Mouse (Mus musculus) fibroblast of lung, adult 2 months (primary cell): ENCODE measurements around the gene Washc4.
"Not testable (repeated sequence)": the region's sequence is repeated elsewhere in the genome, so short reads cannot be mapped to it uniquely, and the experiment has no call there.

Experiments used
- DNase-seq: peaks from one replicate; pipeline ENCODE4 v3.0.0-alpha.2; 2011; ENCODE audit warnings: low read depth

The Washc4 gene

GRCm38 (mm10) chr10:83543439-83544102 is at the start of gene Washc4:
Gene Washc4 (plus strand): TSS chr10:83543752.
- DNase-seq, result peak; percentile 49

DNA sequence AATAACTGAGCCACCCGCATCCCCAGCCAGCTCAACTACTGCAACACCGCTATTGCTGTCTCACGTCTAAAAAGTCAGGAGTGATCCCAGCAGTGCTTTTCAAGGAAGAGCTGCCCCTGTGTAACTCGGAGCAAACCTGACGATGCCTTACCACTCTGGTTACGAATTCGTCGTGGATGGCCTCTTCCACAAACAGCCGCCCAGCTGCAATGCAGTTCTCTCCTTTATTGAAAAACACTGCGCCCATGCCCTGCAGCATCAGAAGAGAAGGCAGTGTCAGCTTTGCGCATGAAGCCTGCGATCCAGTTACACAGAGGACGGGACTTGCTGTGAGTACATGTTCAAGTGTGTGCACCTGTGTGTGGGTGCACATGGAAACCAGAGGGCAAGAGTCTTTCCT is 46.2 kb upstream of the Washc4 start:
- no peak for DNase-seq

DNA sequence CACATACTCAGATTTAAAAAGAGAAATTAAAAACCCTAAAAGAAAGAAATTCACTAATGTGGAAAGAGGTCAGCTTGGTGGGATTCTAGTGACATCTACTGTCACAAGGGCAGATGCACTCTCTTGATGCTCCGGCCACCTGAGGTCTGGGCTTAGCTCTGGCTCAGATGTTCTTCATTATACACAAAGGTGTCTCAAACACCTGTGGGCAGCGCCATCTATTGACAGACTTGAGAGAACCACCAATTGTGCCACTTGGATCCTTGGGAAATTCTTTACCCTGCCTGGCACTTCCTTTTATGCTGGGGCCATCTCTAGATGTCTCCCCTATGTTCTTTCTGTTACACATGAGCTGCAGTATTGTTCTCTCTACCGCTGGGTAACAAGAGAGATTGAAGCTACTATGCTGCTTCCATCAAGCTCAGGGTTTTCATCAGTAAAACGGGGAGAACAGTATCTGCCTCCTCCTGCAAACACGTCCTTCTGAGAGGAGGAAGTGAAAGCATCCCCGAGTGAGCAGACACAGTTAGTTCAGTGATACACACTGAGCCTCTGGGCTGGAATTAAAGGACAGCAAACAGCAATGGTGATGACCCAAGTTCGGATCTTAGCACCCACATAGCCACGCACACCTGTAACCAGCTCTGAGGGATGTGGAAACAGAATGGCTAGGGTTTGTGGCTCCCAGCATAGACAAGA is 34.4 kb upstream of the Washc4 start:
- DNase-seq, result no peak

DNA sequence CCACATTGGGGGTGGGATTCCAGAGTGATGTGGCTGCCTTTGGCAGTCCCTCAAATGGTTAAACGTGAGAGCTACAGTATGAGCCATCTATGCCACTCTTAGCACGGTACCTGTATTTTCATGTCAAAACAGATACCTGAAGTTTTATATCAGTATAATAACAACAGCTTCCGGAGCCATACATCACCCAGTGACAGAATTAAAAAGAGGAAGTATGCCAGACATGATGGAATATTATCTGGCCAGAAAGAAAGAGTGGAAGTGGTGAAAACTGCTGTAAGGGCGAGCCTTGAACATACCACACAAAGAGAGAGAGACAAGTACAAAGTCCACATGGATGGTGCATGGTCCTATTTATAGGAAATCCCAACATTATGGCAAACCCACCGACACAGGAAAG is 32.2 kb upstream of the Washc4 start:
- no peak for DNase-seq

DNA sequence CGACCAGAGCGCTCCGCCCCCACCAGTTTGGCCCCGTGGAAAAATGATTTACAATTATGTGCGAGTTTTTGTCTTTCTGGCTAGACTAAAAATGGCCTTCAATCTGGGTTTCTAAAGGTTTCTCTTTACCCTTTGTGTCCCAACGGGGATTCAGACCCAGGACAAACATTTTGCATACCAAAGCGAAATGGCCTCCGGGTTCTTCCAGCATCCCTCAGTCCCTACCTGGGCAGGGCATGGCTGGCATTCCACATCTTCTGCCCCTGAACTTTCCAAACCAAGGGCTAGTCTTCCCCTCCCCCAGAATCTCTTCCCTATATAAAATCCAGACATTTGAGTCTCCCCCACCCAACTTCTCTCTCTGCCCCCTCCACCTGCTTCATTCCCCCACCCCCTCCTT is 29.8 kb upstream of the Washc4 start:
- DNase-seq, result no peak

DNA sequence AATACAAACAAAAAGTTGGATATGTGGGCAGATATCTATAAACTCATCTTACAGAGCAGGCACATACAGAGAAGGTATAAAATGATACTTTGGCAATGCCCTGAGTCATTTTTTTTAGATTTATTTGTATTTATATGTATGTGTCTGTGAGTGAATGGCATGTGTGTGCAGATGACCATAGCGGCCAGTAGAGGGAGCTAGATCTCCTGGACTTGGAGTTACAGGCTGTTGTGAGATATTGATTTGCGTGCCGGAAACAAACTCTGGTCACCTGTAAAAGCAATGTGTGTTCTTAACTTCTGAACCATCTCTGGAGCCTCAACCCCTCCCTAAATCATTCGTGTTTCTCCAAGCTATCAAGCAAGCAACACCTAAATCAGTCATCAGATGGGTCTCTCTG is 22.6 kb upstream of the Washc4 start:
- no peak for DNase-seq

- DNase-seq, result not testable (repeated sequence)
Observed at GRCm38 (mm10) chr10:83524238-83524637, 19.3 kb upstream of the Washc4 start.

DNA sequence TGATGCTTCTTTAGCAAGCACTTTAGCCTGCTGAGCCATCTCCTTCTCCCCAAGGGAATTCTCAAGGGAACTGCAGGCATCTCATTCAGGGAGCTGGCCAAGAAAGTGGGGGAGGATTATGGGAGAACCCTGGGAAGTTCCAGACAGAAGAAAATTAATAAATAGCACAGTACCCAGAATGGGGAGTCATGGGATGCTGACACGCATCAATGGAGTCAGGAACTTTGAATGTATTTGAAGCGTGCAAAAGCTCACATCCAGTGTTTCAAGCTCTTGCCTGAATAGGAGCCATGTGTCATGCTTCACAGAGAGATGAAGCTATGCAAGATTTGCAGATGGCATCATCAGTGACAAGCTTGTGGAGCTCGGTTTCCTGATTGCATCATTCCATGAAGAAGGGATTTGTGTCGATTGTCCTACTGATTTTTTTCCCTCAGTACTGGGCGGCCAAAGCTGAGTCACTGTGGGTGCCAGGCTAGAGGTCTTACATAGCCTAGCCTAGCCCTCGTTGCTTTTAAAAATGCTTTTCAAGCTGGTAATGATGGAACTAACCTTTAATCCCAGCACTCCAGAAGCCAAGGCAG is 13.1 kb upstream of the Washc4 start:
- no peak for DNase-seq

DNA sequence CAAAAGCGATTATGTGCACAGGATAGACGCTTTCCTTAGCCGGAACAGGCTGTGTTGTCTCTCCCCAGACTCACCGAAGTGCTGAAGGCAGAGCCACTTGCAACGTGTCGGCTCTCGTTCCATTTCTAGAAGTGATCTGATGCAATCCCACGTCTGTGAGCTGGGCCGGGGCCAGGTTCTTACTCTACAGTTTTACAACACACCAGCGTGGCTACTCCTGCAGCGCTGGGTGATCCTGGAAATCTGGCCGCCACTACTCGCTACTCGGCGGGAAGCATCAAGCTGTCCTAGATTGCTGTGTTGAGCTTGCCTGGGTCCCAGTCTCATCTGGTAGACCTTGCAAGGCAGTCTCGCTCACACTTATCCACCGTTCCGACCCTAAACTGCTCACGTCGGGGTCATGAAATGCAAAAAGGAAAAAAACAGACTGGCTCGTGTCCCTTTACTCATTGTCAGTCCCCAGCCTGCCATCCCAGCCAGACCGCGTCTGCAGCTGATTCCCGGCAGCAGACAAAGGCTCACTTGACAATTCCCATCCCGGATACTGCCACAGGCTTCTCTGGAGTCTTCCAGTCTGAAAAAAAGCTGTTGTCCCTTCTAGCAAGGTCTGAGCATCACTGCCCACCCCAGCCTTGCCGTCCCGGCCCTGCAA is 10.2 kb upstream of the Washc4 start:
- DNase-seq, result peak; percentile 51

GRCm38 (mm10) chr10:83533910-83534283 is 9.7 kb upstream of the Washc4 start, which contains the start of gene Aldh1l2:
Gene Aldh1l2 (minus strand): TSS chr10:83534140.
- peak; percentile 61 for DNase-seq

DNA sequence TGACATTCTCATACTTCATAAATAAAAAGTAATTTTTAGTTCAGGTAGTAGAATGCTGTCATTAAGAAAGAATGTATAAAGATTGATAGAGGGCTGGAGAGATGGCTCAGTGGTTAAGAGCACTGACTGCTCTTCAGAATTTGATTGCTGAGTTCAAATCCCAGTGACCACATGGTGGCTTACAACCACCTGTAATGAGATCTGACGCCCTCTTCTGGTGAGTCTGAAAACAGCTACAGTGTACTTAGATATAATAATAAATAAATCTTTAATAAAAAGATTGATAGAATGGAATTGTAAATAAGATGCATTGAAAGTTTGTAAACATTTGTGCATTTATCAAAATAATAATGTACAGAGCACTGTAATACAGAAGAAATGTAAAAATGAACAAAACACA is 7.1 kb upstream of the Washc4 start:
- no peak for DNase-seq

GRCm38 (mm10) chr10:83539311-83539980 is 4.1 kb upstream of the Washc4 start:
- DNase-seq, result no peak

- DNase-seq, result no peak
Observed at GRCm38 (mm10) chr10:83540092-83540491, 3.5 kb upstream of the Washc4 start.

GRCm38 (mm10) chr10:83542241-83542640 is 1.3 kb upstream of the Washc4 start:
- DNase-seq, result no peak

DNA sequence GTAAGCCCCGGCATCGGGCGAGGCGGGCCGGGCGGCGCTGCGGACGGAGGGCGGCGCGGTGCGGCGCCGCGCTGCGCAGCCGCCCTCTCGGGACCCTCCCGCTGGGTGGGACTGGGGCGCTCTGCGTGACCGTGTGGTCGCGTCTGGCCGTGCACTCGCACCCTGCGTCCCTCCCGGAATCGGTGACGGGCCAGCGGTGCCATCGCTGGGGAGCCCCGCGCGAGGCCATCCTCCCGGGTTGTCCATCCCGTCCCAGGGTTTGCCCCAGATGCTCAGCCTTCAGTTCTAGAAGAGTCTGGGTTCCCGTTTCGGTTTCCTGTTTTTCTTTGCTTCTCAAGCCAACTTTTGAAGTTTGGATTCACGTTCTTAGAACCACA is 539 bp downstream of the Washc4 start:
- no peak for DNase-seq

DNA sequence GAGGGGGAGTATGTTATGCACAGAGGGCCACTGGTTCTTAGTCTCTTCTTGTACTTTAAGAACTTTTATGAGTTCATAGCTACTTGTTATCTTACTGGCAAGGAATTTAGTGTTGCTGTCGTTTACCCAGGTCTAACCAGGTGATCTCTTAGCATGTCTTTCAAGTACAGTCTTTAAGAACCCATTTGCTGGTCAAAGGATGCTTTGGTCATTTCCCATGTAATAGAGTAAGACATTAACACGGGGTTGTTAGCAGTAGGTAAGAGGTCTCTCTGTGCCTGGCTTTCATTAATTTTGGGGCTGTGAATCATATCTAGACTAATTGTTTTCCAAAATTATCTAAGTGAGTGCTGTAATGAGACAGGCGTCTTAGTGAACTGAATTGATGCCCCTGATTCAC is 1.8 kb downstream of the Washc4 start:
- DNase-seq, result no peak

DNA sequence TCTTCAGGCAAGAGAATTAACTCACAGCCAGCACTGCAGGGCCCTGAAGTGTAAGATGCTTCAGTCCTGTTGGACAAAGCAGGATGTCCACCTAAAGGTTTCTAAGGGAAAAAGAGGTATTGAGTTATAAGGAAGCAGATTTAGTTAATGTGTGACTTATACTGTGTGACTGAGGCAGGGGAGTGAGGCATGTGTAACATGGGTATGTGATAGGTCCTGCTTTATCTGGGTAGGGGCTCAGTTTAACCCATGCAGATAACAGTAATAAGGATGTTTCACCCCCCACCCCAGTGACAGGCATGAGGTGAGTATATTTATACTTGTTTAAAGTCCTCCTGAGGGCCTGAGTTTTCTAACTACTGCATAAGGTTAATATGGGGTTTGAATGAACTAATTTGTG is 19.5 kb downstream of the Washc4 start:
- no peak for DNase-seq

DNA sequence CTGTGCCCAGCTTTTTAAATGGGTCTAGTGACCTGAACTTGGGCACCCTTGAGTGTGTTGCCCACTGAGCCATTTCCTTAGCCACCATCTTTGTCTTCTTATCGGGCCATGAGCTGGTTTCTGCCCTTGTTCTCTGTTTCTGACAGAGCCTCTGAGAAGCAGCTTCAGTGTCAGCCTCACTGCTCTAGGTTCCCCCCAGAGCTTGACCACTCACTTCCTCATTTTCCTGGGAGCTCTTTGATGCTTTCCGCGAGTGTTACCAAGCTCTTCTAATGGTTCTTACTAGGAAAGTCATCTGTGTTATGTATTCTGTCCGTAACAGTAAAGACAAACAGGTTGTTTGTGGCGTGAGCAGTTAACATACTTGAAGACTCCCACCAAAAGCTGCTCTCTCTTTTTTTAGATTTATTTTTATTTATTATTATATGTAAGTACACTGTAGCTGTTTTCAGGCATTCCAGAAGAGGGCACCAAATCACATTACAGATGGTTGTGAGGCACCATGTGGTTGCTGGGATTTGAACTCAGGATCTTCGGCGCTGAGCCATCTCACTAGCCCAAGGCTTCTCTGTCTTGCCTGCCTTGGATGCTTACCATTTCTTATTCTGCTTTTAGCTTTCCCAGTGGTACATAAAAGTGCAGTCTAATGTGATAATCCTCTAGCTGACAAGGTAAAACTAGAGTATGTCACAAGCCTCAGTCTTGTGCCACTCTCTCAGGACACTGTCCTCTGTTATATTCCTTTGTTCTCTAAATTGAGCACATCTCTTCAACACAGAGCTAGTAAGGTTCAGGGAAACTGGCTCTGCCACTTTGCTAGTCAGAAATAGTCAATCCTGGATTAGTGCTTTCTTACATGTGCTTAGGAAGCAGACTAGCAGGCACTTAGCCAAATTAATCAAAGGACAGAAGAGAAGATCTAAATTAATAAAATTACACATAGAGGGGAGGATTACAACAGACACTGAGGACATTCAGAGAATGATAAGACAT is 22.2 kb downstream of the Washc4 start:
- no peak for DNase-seq

- DNase-seq, result no peak
Observed at GRCm38 (mm10) chr10:83590801-83591200, 47.2 kb downstream of the Washc4 start.

DNA sequence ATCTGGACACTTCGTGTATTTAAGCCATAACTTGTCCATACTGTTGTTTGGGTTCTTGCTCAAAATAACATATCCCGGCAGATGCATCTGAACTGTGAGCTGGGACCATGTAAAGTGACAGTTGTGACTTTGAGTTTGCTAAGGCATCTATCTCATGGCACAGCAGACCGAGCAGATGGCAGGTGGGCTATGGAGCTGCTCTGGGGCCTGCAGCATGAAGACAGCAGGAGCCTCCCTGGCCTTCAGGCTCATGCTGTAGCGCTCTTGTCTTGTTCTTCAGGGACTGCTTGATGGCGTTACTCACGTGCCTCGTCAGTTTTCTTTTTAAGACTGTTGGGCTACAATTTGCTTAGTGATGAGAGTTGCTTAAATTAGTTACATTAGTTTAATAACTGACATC is 49.1 kb downstream of the Washc4 start:
- DNase-seq, result no peak

DNA sequence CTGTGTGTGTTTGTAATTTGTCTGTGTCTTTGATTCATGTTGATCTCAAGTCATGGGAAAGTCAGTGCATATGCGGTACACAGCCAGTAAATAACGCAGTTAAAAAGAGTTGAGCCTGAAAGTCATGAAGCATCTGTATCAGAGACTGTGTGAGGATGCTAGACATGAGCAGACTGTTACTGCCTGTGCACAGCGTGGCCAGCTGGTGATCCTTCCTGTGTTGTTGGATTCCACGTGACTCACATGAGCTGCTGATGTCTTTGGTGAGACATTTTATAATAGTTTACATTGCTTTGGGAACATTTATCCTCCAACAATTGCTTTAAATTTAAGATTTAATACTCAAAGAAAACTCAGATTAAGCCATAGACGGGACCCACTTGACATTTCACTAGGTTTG is 51.0 kb downstream of the Washc4 start:
- DNase-seq, result no peak
